Mouse (Mus musculus): Measurements from ENCODE around the gene Gm20388.

DNA sequence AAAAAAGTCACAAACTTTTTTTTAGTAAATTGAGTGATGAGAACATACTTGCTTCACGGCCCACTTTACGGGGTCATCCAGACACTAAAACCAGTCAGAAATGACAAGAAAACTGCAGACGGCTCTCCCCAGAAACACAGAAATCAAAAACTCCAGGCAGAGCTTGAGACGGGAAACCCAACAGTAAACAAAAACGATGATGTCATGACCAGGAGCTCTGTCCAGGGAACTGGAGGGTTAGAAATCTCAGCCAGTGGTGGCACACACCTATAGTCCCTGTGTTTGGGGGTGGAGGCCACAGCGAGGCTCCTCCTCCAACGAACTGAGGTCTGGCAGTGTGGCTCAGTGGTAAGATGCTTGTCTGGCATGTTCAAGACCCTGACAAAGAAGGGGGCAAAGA is 1291.0 kb downstream of the Gm20388 start:
- TF ChIP-seq TAL1 (IDR thresholded peaks at IDR 0.05; ENCODE audit: low read length) (no peak), GATA1 (IDR thresholded peaks at IDR 0.05; ENCODE audit: low read length) (no peak)

All from erythroblast, embryonic 14.5 days (primary cell).